Mouse (Mus musculus) lung, postnatal 0 days (tissue): ENCODE measurements around the gene Cdk5rap2.

Experiments
- CTCF ChIP-seq: IDR thresholded peaks from 2 replicates; pipeline ENCODE4 v1.5.1; 2016; ENCODE audit warnings: antibody characterized with exemption, mild to moderate bottlenecking
- EP300 ChIP-seq: IDR thresholded peaks from 2 replicates; pipeline ENCODE4 v1.6.1; 2016; ENCODE audit warnings: antibody characterized with exemption, mild to moderate bottlenecking, control low read depth

GRCm38 (mm10) chr4:70377359-70377758 is 32.9 kb downstream of the Cdk5rap2 start:
- TF ChIP-seq CTCF: peak; percentile 33
- no peak for TF ChIP-seq EP300
